Mouse (Mus musculus) midbrain, postnatal 0 days (tissue): ENCODE data around the gene Ddn. TPM values are rescaled to one million over a fixed set of nuclear protein-coding genes. Genes with fewer than 3 reads are reported as not detected.

Experiments
- ATAC-seq: fragments of 200-750 bp; cut with Nextera tagmentation; 2 replicates; pipeline ENCODE4 v1.8.0; 2017; ENCODE audit warnings: moderate number of reproducible peaks, mild to moderate bottlenecking, moderate TSS enrichment, moderate library complexity; ENCODE audit not compliant: low FRiP score
- DNase-seq: peaks from one replicate; pipeline ENCODE4 v3.0.0-alpha.2; 2015; ENCODE audit warnings: low spot score
- H3K27ac ChIP-seq: fragments of 300-500 bp; sonication (generic); 2 replicates; pipeline ENCODE4 v1.5.1; 2014; ENCODE audit warnings: low read depth, mild to moderate bottlenecking, low read length, mixed read lengths
- H3K27me3 ChIP-seq: fragments of 300-500 bp; sonication (generic); 2 replicates; pipeline ENCODE4 v1.6.1; 2014; ENCODE audit warnings: low read length, control low read depth, mixed read lengths; ENCODE audit not compliant: insufficient read depth
- H3K36me3 ChIP-seq: fragments of 300-500 bp; sonication (generic); 2 replicates; pipeline ENCODE4 v1.6.1; 2014; ENCODE audit warnings: low read length, control low read depth, mixed read lengths; ENCODE audit not compliant: insufficient read depth
- H3K4me1 ChIP-seq: fragments of 300-500 bp; sonication (generic); 2 replicates; pipeline ENCODE4 v1.6.1; 2014; ENCODE audit warnings: mild to moderate bottlenecking, control low read depth, antibody characterized with exemption, low read length, mixed read lengths; ENCODE audit not compliant: insufficient read depth
- H3K4me2 ChIP-seq: fragments of 300-500 bp; sonication (generic); 2 replicates; pipeline ENCODE4 v1.6.1; 2014; ENCODE audit warnings: low read depth, mild to moderate bottlenecking, low read length, mixed read lengths; ENCODE audit not compliant: poor library complexity, severe bottlenecking
- H3K4me3 ChIP-seq: fragments of 300-500 bp; sonication (generic); 2 replicates; pipeline ENCODE4 v1.5.1; 2014; ENCODE audit warnings: low read depth, mild to moderate bottlenecking, low read length, moderate library complexity
- H3K9ac ChIP-seq: fragments of 300-500 bp; sonication (generic); replicated peaks from 2 replicates; pipeline ENCODE4 v1.6.1; 2014; ENCODE audit warnings: mild to moderate bottlenecking, low read length, moderate library complexity, mixed read lengths; ENCODE audit not compliant: poor library complexity, severe bottlenecking
- H3K9me3 ChIP-seq: fragments of 300-500 bp; sonication (generic); 2 replicates; pipeline ENCODE4 v1.6.1; 2016; ENCODE audit warnings: low read length, control low read depth
- CTCF ChIP-seq: IDR thresholded peaks from 2 replicates; pipeline ENCODE4 v1.5.1; 2016; ENCODE audit warnings: antibody characterized with exemption, mild to moderate bottlenecking
- WGBS: fragments of 180-500 bp; shearing (Covaris S2); extraction: QIAGEN DNeasy Blood & Tissue Kit; methylation state at CpG from one replicate; pipeline ENCODE4 v1.1.7; 2014; 5-methylcytosine and 5-hydroxymethylcytosine counted together
- polyA plus RNA-seq: library from polyadenylated mRNA; unstranded; fragments of >200 nt; fragmentation: Nextera tagmentation; extraction: Ambion mirVana; gene quantifications from 2 replicates; pipeline ENCODE4 v1.2.1, GENCODE M21; 2015
- total RNA-seq: library from RNA; depleted of rRNA; stranded (reverse); fragments of >200 nt; gene quantifications from 2 replicates; pipeline ENCODE4 v1.2.3, GENCODE M21; 2014; rRNA removed

Ddn gene
- total and polyA plus RNA-seq, 2 experiments from 2014 or later = 0.51 to 7.3 TPM

GRCm38 (mm10) chr15:98754125-98754524 is 55.2 kb downstream of the Ddn start:
- no peak overlapping the region for H3K4me3 ChIP-seq
- H3K27ac ChIP-seq = no peak overlapping the region
- no peak overlapping the region for H3K9ac ChIP-seq
- ATAC-seq (no peak), DNase-seq (no peak)
- H3K9me3 ChIP-seq = no peaks in the 10 kb centered on the region
- WGBS = 84% methylated on average over 2 of the region's 2 CpGs
- H3K4me1 ChIP-seq = no peaks in the 10 kb centered on the region
- no peak overlapping the region for H3K4me2 ChIP-seq
- H3K36me3 ChIP-seq = peaks cover 6% of the 10 kb centered on the region; the same call in 1 of the 2 replicates
- TF ChIP-seq CTCF = no peak
- H3K27me3 ChIP-seq = no peaks in the 10 kb centered on the region

Other genes with a start within 250 kb of the Ddn start
- 36.1 and 54.6 TPM in 2 replicates for gene Ccnt1, start 238.6 kb downstream of the Ddn start, total RNA-seq
- gene Ccnt1, start 238.6 kb downstream of the Ddn start, polyA plus RNA-seq = 47.4 and 49.7 TPM in 2 replicates
- 0.82 TPM in 1 of 2 replicates, not detected in the other for gene 4930415O20Rik, start 238.5 kb downstream of the Ddn start, total RNA-seq
- gene 4930415O20Rik, start 238.5 kb downstream of the Ddn start, polyA plus RNA-seq = 0.31 TPM in 1 of 2 replicates, not detected in the other
- 38.0 and 40.3 TPM in 2 replicates for gene Adcy6, start 199.4 kb downstream of the Ddn start, total RNA-seq
- gene Adcy6, start 199.4 kb downstream of the Ddn start, polyA plus RNA-seq = 5.5 and 7.2 TPM in 2 replicates
- gene Cacnb3, start 178.7 kb downstream of the Ddn start, total RNA-seq = 211 and 239 TPM in 2 replicates
- gene Cacnb3, start 178.7 kb downstream of the Ddn start, polyA plus RNA-seq = 150 and 155 TPM in 2 replicates
- gene Ddx23, start 146.6 kb downstream of the Ddn start, total RNA-seq = 46.7 and 50.5 TPM in 2 replicates
- gene Ddx23, start 146.6 kb downstream of the Ddn start, polyA plus RNA-seq = 14.0 and 20.5 TPM in 2 replicates
- 34.5 and 42.9 TPM in 2 replicates for gene Rnd1, start 132.0 kb downstream of the Ddn start, total RNA-seq
- 20.7 and 24.9 TPM in 2 replicates for gene Rnd1, start 132.0 kb downstream of the Ddn start, polyA plus RNA-seq
- 6.9 and 9.1 TPM in 2 replicates for gene Ccdc65, start 101.3 kb downstream of the Ddn start, total RNA-seq
- gene Ccdc65, start 101.3 kb downstream of the Ddn start, polyA plus RNA-seq = 11.4 and 12.3 TPM in 2 replicates
- gene Fkbp11, start 81.3 kb downstream of the Ddn start, total RNA-seq = 1.0 and 2.8 TPM in 2 replicates
- gene Fkbp11, start 81.3 kb downstream of the Ddn start, polyA plus RNA-seq = 4.4 and 5.4 TPM in 2 replicates
- 122 and 144 TPM in 2 replicates for gene Arf3, start 46.3 kb downstream of the Ddn start, total RNA-seq
- gene Arf3, start 46.3 kb downstream of the Ddn start, polyA plus RNA-seq = 89.2 and 93.8 TPM in 2 replicates
- gene Wnt10b, start 31.3 kb downstream of the Ddn start, total RNA-seq = 0.38 and 1.5 TPM in 2 replicates
- not detected in 2 replicates for gene Wnt10b, start 31.3 kb downstream of the Ddn start, polyA plus RNA-seq
- gene Wnt1, start 19.6 kb downstream of the Ddn start, total RNA-seq = 0.33 TPM in 2 replicates
- gene Wnt1, start 19.6 kb downstream of the Ddn start, polyA plus RNA-seq = 0.81 and 1.1 TPM in 2 replicates
- gene Prkag1, start 22.0 kb upstream of the Ddn start, total RNA-seq = 45.1 and 50.6 TPM in 2 replicates
- 50.6 and 57.4 TPM in 2 replicates for gene Prkag1, start 22.0 kb upstream of the Ddn start, polyA plus RNA-seq
- gene Kmt2d, start 61.7 kb upstream of the Ddn start, total RNA-seq = 32.2 and 32.5 TPM in 2 replicates
- gene Kmt2d, start 61.7 kb upstream of the Ddn start, polyA plus RNA-seq = 5.6 and 7.7 TPM in 2 replicates
- gene Rhebl1, start 85.0 kb upstream of the Ddn start, total RNA-seq = 9.4 and 10.1 TPM in 2 replicates
- 30.7 and 31.1 TPM in 2 replicates for gene Rhebl1, start 85.0 kb upstream of the Ddn start, polyA plus RNA-seq
- 0.38 and 0.71 TPM in 2 replicates for gene Dhh, start 89.0 kb upstream of the Ddn start, total RNA-seq
- 0.18 and 0.22 TPM in 2 replicates for gene Dhh, start 89.0 kb upstream of the Ddn start, polyA plus RNA-seq
- gene Lmbr1l, start 108.7 kb upstream of the Ddn start, total RNA-seq = 46.0 and 56.9 TPM in 2 replicates
- gene Lmbr1l, start 108.7 kb upstream of the Ddn start, polyA plus RNA-seq = 19.6 and 21.7 TPM in 2 replicates
- gene Tuba1b, start 125.1 kb upstream of the Ddn start, total RNA-seq = 2,522 and 3,264 TPM in 2 replicates
- gene Tuba1b, start 125.1 kb upstream of the Ddn start, polyA plus RNA-seq = 1,582 and 1,796 TPM in 2 replicates
- gene Gm49450, start 144.1 kb upstream of the Ddn start, total RNA-seq = 1,797 and 2,945 TPM in 2 replicates
- not detected in 2 replicates for gene Gm49450, start 144.1 kb upstream of the Ddn start, polyA plus RNA-seq
- gene Tuba1a, start 144.2 kb upstream of the Ddn start, total RNA-seq = 17,447 and 20,461 TPM in 2 replicates
- 15,641 and 16,823 TPM in 2 replicates for gene Tuba1a, start 144.2 kb upstream of the Ddn start, polyA plus RNA-seq
- 18.2 and 22.6 TPM in 2 replicates for gene Tuba1c, start 220.4 kb upstream of the Ddn start, total RNA-seq
- 9.6 and 9.9 TPM in 2 replicates for gene Tuba1c, start 220.4 kb upstream of the Ddn start, polyA plus RNA-seq
- gene Prph, start 245.7 kb upstream of the Ddn start, total RNA-seq = 9.8 and 11.2 TPM in 2 replicates
- 8.0 and 9.1 TPM in 2 replicates for gene Prph, start 245.7 kb upstream of the Ddn start, polyA plus RNA-seq